Mouse (Mus musculus) heart, adult 8-10 months (tissue): Measurements from ENCODE around the gene Vmn1r126. TPM values are rescaled to one million over a fixed set of nuclear protein-coding genes. Genes with fewer than 3 reads are reported as not detected.
"Not testable (repeated sequence)": the region's sequence is repeated elsewhere in the genome, so short reads cannot be mapped to it uniquely, and the experiment has no call there.

Source experiments
- DNase-seq: peaks from one replicate; pipeline ENCODE4 v3.0.0; 2022; ENCODE audit warnings: low spot score
- total RNA-seq, 4 experiments: library from RNA; stranded (reverse); gene quantifications; 2 replicates each; pipeline ENCODE4 v1.2.4; 2022

Gene Vmn1r126
- not detected for total RNA-seq

DNA sequence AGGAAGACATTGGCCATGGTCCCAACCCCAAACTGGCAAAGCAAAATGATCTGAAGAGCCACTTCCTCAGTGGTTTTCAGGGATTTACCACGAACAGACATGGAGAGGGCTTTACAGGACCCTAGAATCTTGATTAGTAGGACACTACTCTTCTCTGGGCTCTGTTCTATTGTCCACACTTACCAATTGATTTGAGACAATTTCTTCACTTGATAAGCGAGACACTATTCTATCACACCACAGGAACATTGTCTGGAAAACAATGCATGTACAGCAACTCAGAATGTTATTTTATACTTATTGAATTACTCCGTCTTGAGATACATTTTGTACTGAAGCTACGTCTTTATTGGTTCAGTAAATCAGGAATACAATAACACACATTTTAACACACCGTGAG, at the start of gene Vmn1r126:
Gene Vmn1r126 (minus strand): TSS at position 101 of the 400 bp plus-strand sequence.
- DNase-seq = not testable (repeated sequence)

DNA sequence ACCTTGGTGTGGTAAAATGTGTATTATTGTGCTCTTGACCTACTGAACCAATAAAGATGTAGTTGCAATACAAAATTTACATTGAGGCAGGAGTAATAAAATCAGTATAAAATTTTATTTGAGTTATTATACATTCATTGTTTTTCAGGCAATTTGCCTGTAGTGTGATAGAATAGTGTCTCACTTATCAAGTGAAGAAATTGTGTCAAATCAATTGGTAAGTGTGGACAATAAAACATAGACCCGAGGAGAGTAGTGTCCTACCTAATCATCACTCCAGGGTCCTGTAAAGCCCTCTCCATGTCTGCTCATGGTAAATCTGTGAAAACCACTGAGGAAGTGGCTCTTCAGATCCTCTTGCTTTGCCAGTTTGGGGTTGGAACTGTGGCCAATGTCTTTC, 47.8 kb upstream of the Vmn1r126 start, which contains the start of gene Vmn1r128:
Gene Vmn1r128 (plus strand): TSS at position 301 of the 400 bp plus-strand sequence.
- not testable (repeated sequence) for DNase-seq

DNA sequence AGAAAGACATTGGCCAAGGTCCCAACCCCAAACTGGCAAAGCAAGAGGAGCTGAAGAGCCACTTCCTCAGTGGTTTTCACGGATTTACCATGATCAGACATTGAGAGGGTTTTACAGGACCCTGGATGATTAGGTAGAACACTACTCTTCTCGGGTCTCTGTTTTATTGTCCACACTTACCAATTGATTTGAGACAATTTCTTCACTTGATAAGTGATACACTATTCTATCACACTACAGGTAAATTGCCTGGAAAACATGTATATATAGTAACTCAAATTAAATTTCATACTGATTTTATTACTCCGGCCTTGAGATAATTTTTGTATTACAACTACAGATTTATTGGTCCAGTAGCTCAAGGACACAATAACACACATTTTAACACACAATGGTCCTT, 18.5 kb upstream of the Vmn1r126 start, which contains the start of gene Vmn1r127:
Gene Vmn1r127 (minus strand): TSS at position 101 of the 400 bp plus-strand sequence.
- not testable (repeated sequence) for DNase-seq

DNA sequence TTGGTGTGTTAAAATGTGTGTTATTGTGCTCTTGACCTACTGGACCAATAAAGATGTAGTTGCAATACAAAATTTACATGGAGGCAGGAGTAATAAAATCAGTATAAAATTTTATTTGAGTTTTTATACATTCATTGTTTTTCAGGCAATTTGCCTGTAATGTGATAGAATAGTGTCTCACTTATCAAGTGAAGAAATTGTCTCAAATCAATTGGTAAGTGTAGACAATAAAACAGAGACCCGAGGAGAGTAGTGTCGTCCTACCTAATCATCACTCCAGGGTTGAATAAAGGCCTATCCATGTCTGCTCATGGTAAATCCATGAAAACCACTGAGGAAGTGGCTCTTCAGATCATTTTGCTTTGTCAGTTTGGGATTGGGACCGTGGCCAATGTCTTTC, 29.4 kb downstream of the Vmn1r126 start, which contains the start of gene Vmn1r125:
Gene Vmn1r125 (plus strand): TSS at position 301 of the 400 bp plus-strand sequence.
- DNase-seq = not testable (repeated sequence)

DNA sequence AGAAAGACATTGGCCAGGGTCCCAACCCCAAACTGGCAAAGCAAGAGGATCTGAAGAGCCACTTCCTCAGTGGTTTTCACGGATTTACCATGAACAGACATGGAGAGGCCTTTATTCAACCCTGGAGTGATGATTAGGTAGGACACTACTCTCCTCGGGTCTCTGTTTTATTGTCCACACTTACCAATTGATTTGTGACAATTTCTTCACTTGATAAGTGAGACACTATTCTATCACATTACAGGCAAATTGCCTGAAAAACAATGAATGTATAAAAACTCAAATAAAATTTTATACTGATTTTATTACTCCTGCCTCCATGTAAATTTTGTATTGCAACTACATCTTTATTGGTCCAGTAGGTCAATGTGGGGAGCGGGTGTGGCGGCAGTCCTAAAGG, 40.8 kb downstream of the Vmn1r126 start, which contains the start of gene Vmn1r124:
Gene Vmn1r124 (minus strand): TSS at position 101 of the 400 bp plus-strand sequence.
- DNase-seq = not testable (repeated sequence)

Other genes starting within 250 kb of the Vmn1r126 start
- not detected for gene Vmn1r120, start 247.7 kb downstream of the Vmn1r126 start, total RNA-seq
- not detected for gene Vmn1r121, start 203.0 kb downstream of the Vmn1r126 start, total RNA-seq
- gene Vmn1r122, start 167.3 kb downstream of the Vmn1r126 start, total RNA-seq = not detected
- gene Vmn1r123, start 139.3 kb downstream of the Vmn1r126 start, total RNA-seq = not detected
- not detected for gene Gm5157, start 111.0 kb downstream of the Vmn1r126 start, total RNA-seq
- not detected for gene Vmn1r124, start 40.9 kb downstream of the Vmn1r126 start, total RNA-seq
- not detected for gene Vmn1r125, start 29.3 kb downstream of the Vmn1r126 start, total RNA-seq
- not detected for gene Vmn1r127, start 18.4 kb upstream of the Vmn1r126 start, total RNA-seq
- gene Vmn1r128, start 47.9 kb upstream of the Vmn1r126 start, total RNA-seq = not detected
- gene Vmn1r129, start 59.8 kb upstream of the Vmn1r126 start, total RNA-seq = not detected
- gene Gm6882, start 131.3 kb upstream of the Vmn1r126 start, total RNA-seq = not detected
- not detected for gene Vmn1r130, start 210.3 kb upstream of the Vmn1r126 start, total RNA-seq
- gene Vmn1r131, start 244.6 kb upstream of the Vmn1r126 start, total RNA-seq = not detected